Mouse (Mus musculus) embryonic facial prominence, embryonic 11.5 days (tissue): ENCODE results near the gene Pcx. TPM values are rescaled to one million over a fixed set of nuclear protein-coding genes. Genes with fewer than 3 reads are reported as not detected.

ENCODE experiments used
- ATAC-seq: fragments of 200-750 bp; cut with Nextera tagmentation; replicated peaks from 2 replicates; pipeline ENCODE4 v1.8.0; 2017; ENCODE audit warnings: low read depth; ENCODE audit not compliant: insufficient number of reproducible peaks, low FRiP score, low TSS enrichment
- DNase-seq: peaks from one replicate; pipeline ENCODE4 v3.0.0-alpha.2; 2015; ENCODE audit warnings: low spot score
- H3K27ac ChIP-seq: fragments of 300-500 bp; sonication (generic); replicated peaks from 2 replicates; pipeline ENCODE4 v1.5.1; 2014; ENCODE audit warnings: mild to moderate bottlenecking, low read depth, low read length, control low read depth
- H3K27me3 ChIP-seq: fragments of 300-500 bp; sonication (generic); 2 replicates; pipeline ENCODE4 v1.6.1; 2014; ENCODE audit warnings: mild to moderate bottlenecking, low read length, moderate library complexity, mixed read lengths; ENCODE audit not compliant: control insufficient read depth, insufficient read depth
- H3K36me3 ChIP-seq: fragments of 300-500 bp; sonication (generic); replicated peaks from 2 replicates; pipeline ENCODE4 v1.6.1; 2014; ENCODE audit warnings: low read depth, mild to moderate bottlenecking, low read length, moderate library complexity, mixed read lengths; ENCODE audit not compliant: control insufficient read depth, insufficient read depth
- H3K4me1 ChIP-seq: fragments of 300-500 bp; sonication (generic); 2 replicates; pipeline ENCODE4 v1.6.1; 2014; ENCODE audit warnings: low read length, mixed read lengths; ENCODE audit not compliant: control insufficient read depth, insufficient read depth
- H3K4me2 ChIP-seq: fragments of 300-500 bp; sonication (generic); 2 replicates; pipeline ENCODE4 v1.6.1; 2014; ENCODE audit warnings: low read depth, mild to moderate bottlenecking, control low read depth, low read length, moderate library complexity
- H3K4me3 ChIP-seq: fragments of 300-500 bp; sonication (generic); 2 replicates; pipeline ENCODE4 v1.5.1; 2014; ENCODE audit warnings: low read depth, low read length, control low read depth
- H3K9ac ChIP-seq: fragments of 300-500 bp; sonication (generic); replicated peaks from 2 replicates; pipeline ENCODE4 v1.6.1; 2014; ENCODE audit warnings: mild to moderate bottlenecking, control low read depth, low read length
- H3K9me3 ChIP-seq: fragments of 300-500 bp; sonication (generic); replicated peaks from 2 replicates; pipeline ENCODE4 v1.6.1; 2016; ENCODE audit warnings: mild to moderate bottlenecking, low read length, inconsistent platforms, mixed read lengths; ENCODE audit not compliant: control insufficient read depth
- WGBS: fragments of 180-500 bp; shearing (Covaris S2); extraction: QIAGEN DNeasy Blood & Tissue Kit; methylation state at CpG from one replicate; pipeline ENCODE4 v1.1.7; 2014; 5-methylcytosine and 5-hydroxymethylcytosine counted together
- polyA plus RNA-seq: library from polyadenylated mRNA; unstranded; fragments of >200 nt; fragmentation: Nextera tagmentation; extraction: Ambion mirVana; gene quantifications from 2 replicates; pipeline ENCODE4 v1.2.1, GENCODE M21; 2014

Gene Pcx
- polyA plus RNA-seq, 1 experiment from 2014 or later, result 15.4 TPM

GRCm38 (mm10) chr19:4593792-4594522 lies 83.7 kb downstream of the Pcx start:
- Histone ChIP-seq H3K9ac (no peak overlapping the region), H3K36me3 (no peaks in the 10 kb centered on the region), H3K27me3 (no peaks in the 10 kb centered on the region), H3K4me3 (no peak overlapping the region), H3K4me2 (no peak overlapping the region), H3K27ac (no peak overlapping the region), H3K4me1 (no peaks in the 10 kb centered on the region), H3K9me3 (no peaks in the 10 kb centered on the region)
- WGBS, result 51% methylated on average over 7 of the region's 7 CpGs
- DNase-seq (no peak), ATAC-seq (no peak)

GRCm38 (mm10) chr19:4596071-4596470 lies 85.8 kb downstream of the Pcx start:
- no peaks in the 10 kb centered on the region for H3K36me3 ChIP-seq
- WGBS, result 81% methylated on average over 2 of the region's 2 CpGs
- no peak overlapping the region for H3K27ac ChIP-seq
- no peak overlapping the region for H3K9ac ChIP-seq
- ATAC-seq (no peak), DNase-seq (no peak)
- no peak overlapping the region for H3K4me3 ChIP-seq
- H3K9me3 ChIP-seq, result no peaks in the 10 kb centered on the region
- no peak overlapping the region for H3K4me2 ChIP-seq
- no peaks in the 10 kb centered on the region for H3K4me1 ChIP-seq
- H3K27me3 ChIP-seq, result no peaks in the 10 kb centered on the region

- Histone ChIP-seq H3K4me1 (no peaks in the 10 kb centered on the region), H3K4me2 (no peak overlapping the region), H3K9me3 (no peaks in the 10 kb centered on the region), H3K27ac (no peak overlapping the region), H3K4me3 (no peak overlapping the region), H3K27me3 (no peaks in the 10 kb centered on the region), H3K9ac (no peak overlapping the region), H3K36me3 (no peaks in the 10 kb centered on the region)
- ATAC-seq (no peak), DNase-seq (no peak)
- WGBS, result 88% methylated on average over 20 of the region's 20 CpGs
Measured at GRCm38 (mm10) chr19:4602459-4602858, 92.2 kb downstream of the Pcx start.

- WGBS, result 37% methylated on average over 24 of the region's 24 CpGs
- H3K27ac ChIP-seq, result no peak overlapping the region
- peak; percentile 45; the same call in 1 of the 2 replicates for ATAC-seq
- H3K9me3 ChIP-seq, result no peaks in the 10 kb centered on the region
- no peak overlapping the region for H3K4me3 ChIP-seq
- no peak overlapping the region for H3K4me2 ChIP-seq
- no peaks in the 10 kb centered on the region for H3K36me3 ChIP-seq
- DNase-seq, result peak; percentile 71
- no peak overlapping the region for H3K9ac ChIP-seq
- no peaks in the 10 kb centered on the region for H3K27me3 ChIP-seq
- no peaks in the 10 kb centered on the region for H3K4me1 ChIP-seq
Measured at GRCm38 (mm10) chr19:4603801-4604723, 93.8 kb downstream of the Pcx start.

GRCm38 (mm10) chr19:4605654-4606053 lies 95.4 kb downstream of the Pcx start:
- H3K4me3 ChIP-seq, result no peak overlapping the region
- no peaks in the 10 kb centered on the region for H3K4me1 ChIP-seq
- WGBS, result 85% methylated on average over 4 of the region's 4 CpGs
- DNase-seq (no peak), ATAC-seq (no peak)
- no peak overlapping the region for H3K27ac ChIP-seq
- no peaks in the 10 kb centered on the region for H3K27me3 ChIP-seq
- no peak overlapping the region for H3K4me2 ChIP-seq
- no peaks in the 10 kb centered on the region for H3K36me3 ChIP-seq
- H3K9ac ChIP-seq, result no peak overlapping the region
- H3K9me3 ChIP-seq, result no peaks in the 10 kb centered on the region

DNA sequence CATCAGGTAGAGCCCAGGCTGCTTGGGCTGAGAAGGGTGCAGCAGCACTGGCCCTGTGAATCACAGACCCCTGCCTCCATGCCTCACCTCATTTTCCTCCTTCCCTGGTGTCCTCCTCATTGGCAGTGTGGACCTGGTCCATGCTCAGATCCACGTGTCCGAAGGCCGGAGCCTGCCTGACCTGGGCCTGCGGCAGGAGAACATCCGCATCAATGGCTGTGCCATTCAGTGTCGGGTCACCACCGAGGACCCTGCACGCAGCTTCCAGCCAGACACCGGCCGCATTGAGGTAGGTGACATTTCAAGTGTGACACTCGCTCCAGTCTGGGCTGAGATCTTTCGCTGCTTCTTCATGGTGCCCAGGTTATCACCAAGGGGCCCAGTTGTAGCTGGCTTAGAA lies 97.1 kb downstream of the Pcx start:
- Histone ChIP-seq H3K27ac (no peak overlapping the region), H3K9me3 (no peaks in the 10 kb centered on the region), H3K27me3 (no peaks in the 10 kb centered on the region), H3K36me3 (0 out of 2 replicates have a peak, but pooled peaks cover 2% of the 10 kb centered on the region), H3K4me1 (no peaks in the 10 kb centered on the region), H3K9ac (no peak overlapping the region), H3K4me2 (no peak overlapping the region), H3K4me3 (no peak overlapping the region)
- no peak for ATAC-seq
- no peak for DNase-seq
- 90% methylated on average over 12 of the region's 12 CpGs for WGBS

DNA sequence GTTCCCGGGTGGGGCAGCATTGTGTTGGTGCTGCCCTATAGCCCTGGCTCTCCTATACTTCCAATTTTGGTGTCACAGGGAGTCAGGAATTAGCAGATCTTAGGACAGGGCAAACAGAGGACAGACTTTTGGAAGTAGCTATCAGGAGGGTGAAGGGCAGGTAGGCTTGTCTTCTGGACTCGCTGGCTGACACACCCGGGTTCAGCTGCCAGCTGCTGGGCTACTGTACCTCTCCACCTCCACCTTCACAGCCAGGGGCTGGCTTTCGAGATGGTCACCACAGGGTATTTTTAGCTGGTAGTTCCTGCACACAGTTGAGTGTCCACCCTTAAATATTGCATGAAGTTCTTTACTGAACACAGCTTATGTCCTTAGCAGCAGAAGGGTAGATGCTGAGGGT lies 98.2 kb downstream of the Pcx start:
- no peaks in the 10 kb centered on the region for H3K9me3 ChIP-seq
- H3K4me3 ChIP-seq, result no peak overlapping the region
- WGBS, result 91% methylated on average over 4 of the region's 4 CpGs
- H3K27me3 ChIP-seq, result no peaks in the 10 kb centered on the region
- no peak overlapping the region for H3K9ac ChIP-seq
- DNase-seq, result no peak
- H3K4me1 ChIP-seq, result 0 out of 2 replicates have a peak, but pooled peaks cover under 1% of the 10 kb centered on the region
- H3K4me2 ChIP-seq, result no peak overlapping the region
- H3K36me3 ChIP-seq, result peaks cover 2% of the 10 kb centered on the region; the same call in 1 of the 2 replicates
- no peak overlapping the region for H3K27ac ChIP-seq
- ATAC-seq, result no peak

DNA sequence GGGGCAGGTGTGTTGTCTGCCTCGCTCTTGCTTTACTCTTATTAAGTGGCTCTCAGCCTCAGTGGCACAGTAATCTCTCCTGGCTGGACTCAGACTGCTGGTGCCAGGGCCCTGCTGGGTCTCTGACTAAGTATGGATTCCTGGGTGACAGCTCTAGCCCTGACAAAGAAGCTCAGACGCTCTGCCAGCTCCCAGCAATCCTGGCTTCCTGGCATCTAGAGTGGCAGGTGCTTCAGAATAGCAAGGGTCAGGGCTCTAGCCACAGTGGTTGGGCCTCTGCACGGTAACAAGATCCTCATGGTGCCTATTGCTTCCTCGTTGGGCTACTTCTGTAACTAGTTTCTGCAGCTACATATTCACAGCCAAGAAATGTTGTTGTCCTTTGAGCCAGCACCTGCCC lies 99.8 kb downstream of the Pcx start:
- 71% methylated on average over 4 of the region's 4 CpGs for WGBS
- Histone ChIP-seq H3K4me2 (no peak overlapping the region), H3K36me3 (peaks cover 2% of the 10 kb centered on the region; the same call in 1 of the 2 replicates), H3K4me3 (no peak overlapping the region), H3K27ac (no peak overlapping the region), H3K9ac (no peak overlapping the region), H3K4me1 (peaks cover 5% of the 10 kb centered on the region; the same call in 1 of the 2 replicates), H3K27me3 (no peaks in the 10 kb centered on the region), H3K9me3 (no peaks in the 10 kb centered on the region)
- no peak for ATAC-seq
- DNase-seq, result no peak
